Mouse (Mus musculus) lung, postnatal 0 days (tissue): ENCODE data around the gene Sh3glb1.

Source experiments
- CTCF ChIP-seq: IDR thresholded peaks from 2 replicates; pipeline ENCODE4 v1.5.1; 2016; ENCODE audit warnings: antibody characterized with exemption, mild to moderate bottlenecking
- EP300 ChIP-seq: IDR thresholded peaks from 2 replicates; pipeline ENCODE4 v1.6.1; 2016; ENCODE audit warnings: antibody characterized with exemption, mild to moderate bottlenecking, control low read depth

- TF ChIP-seq CTCF (no peak), EP300 (no peak)
These were observed 57.8 kb downstream of the Sh3glb1 start for GRCm38 (mm10) chr3:144662215-144662852.
